Mouse (Mus musculus): ENCODE measurements at regions not wholly inside any gene's neighbourhood (a gene's known extent, or its start where the extent isn't known, plus 50 kb on each side); places are given as distances from the start of the nearest gene placed in this dataset.
A peak's percentile ranks its signal among the peaks of the same experiment; 100 is the strongest.

DNA sequence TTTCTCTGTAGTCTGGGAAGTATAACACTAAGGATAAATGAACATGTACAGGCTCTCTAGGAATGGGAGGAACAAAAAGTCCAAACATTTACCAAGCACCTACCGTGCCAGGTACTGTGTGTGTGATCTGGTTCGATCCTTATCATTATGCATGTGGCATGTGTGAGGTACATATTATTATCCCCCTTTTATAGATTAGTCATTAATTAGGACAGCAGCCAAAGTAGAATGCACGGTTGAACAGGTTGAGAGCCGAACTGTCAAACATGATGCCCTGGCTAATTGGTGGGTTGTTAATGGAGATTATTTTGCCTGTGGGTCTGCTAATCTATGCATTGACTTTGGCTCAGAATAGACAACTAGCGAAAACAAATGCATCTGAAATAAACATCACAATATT is 172.2 kb upstream of the Klhl29 start:
- no peak for DNase-seq

DNA sequence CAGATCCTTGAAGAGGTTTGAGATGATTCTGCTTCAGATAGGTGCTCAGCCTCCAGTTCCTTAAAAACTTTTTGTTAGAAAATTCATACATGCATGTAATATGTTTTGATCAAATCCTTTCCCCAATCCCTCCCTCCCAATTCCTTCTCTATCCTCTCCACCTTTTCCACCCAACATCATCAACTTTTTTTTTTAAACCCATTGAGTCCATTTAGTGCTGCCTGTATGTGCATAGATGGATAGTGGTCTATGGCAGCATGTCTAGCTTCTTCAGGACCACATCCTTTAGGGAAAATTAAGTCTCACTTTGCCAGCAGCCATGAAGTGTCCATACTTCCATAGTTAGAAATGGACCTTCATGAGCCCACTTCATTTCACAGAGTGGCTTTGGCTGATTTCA is 167.2 kb upstream of the Klhl29 start:
- DNase-seq = no peak

DNA sequence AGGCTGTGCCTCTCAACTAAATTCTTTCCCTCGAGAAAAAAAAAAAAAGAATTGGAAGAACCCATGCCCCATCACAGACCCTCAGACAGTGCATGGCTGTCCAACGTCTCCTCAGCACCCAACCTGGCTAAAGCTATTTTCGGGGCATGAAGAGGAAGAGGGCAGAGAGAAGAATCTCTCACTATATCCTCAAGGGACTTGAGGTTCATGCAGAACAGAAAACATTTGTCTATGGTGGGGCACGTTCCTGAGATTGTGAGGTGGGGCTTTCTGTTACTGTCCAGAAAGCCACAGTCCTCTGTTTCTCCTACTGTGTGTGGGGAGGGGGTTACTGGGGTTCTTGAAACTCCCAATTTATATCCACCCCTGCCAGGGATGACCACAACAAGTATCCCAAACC is 120.8 kb upstream of the Klhl29 start:
- DNase-seq = no peak

DNA sequence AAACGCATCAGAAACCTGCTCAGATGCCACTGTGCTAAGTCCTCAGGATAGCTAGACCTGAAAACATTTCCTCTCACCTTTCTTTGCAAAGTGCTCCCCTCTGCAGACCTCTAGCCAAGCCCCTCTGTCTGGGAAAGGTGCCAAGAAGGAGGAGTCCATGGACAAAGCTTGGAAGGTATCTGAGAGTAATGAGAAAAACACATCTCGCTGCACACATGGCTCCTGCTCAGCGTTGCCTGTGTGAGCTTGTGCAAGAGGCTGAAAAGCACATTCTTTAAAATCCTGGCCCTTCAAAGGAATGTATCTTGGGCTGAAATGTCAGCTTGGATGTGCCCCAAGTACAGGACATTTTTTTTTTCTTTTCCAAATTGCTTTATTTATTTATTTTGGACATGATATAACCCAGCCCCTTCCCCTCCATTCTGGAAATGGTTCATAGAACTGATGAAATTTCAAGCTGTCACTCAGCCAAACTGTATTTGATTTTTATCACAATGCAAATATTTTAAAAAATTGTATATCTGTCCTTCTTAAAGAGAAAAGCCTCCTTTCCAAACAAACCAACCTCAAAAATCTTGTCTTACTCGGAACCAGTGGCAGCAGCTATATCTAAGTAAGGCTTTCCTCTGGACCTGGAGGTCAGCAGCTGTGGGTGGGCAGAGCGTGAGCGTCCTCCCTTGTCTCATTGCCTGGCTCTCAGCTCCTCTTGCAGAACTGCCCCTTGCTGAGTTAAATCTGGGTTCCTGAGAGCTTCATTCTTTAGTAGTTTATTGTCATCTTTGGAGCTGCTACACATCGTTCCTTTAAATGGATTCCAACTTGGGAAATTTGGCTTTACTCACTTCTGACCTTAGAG is 119.4 kb upstream of the Klhl29 start:
- DNase-seq = no peak

DNA sequence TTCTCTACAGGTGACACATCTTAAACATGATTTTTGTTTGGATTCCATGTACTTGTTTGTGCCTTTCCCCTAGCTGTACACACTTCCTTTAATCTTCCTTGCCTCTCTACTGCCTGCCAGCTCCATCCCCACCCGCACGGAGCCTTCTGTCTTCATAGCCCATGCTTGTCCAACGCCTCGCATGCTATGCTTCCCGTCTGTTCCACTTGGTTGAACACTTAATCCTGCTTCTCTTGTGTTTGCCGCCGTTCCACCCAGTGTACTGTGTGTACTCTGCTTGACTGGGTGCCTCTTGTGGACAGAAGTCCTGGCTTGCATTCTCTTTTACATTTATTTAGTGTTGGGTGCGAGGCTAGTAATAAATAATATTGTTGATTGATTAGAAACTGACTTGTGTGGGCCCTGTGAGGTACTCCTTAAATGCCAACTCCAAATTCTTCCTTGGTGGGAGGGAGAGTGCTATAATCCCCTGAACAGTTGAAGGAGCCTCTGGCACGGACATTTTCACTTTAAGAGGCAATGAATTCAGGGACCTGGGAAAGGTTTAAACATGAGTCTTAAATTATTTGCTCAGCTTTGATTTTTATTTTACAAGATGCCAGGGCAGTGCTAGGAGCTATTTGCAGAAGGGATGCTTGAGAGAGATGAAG is 88.9 kb upstream of the Klhl29 start:
- peak; percentile 22 to 41 for DNase-seq

DNA sequence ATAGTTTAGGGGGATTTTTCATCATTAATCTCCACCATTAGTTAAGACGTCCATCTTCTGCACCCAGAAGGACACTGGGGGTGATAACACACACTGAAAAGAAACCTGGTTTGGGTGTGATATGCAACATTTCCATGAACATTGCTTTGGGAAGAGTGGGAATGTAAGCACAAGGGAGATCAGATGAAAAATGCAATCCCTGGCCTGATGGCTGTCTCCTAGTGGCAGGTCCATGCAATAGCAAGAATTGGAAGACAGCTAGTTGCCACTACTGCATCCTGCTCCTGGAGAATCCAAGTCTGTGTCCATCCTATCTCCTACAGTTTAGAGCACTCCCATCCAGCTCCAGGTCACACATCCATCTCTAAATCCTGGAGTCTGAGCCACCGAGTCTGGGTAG is 77.7 kb upstream of the Klhl29 start:
- DNase-seq = no peak

DNA sequence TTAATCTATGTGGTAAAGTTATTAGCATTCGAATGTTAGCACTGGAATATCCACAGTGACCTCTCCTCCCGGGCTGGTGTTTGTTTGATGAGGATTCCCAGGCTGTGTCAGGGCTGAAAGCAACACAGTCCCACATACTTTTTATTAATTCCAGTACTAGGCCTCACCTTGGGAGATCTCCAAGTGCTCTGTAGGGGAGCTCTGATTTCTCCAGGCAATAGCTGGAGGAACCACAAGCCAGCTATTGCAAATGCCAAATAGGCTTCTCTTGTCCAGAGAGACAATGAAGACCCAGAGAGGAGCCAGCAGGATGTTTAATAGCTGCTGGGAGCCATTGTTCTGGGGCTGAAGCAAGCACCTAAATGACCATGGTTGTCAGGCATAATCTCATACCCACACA is 68.2 kb upstream of the Klhl29 start:
- no peak for DNase-seq

DNA sequence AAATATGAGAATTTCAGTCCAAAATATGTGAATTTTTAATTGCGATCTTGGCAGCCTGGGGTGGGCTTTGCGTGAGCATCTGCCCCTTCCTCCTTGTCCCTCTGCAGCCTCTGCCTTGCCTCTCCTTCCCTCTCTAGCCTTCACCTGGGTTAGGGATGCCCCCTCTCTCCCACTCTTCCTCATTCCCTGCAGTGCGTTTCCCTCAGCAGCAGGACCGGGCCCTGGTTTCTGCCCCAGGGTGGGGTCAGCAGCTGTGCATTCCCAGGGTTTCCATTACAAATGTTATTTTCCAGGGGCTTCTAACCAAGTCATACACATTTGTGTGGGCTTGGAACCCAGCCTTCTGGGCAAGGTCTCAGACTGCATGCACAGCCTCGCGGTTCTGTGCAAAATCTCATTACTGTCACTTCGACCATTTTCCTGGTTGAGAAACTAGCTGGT is 67.6 kb upstream of the Klhl29 start:
- no peak for DNase-seq

DNA sequence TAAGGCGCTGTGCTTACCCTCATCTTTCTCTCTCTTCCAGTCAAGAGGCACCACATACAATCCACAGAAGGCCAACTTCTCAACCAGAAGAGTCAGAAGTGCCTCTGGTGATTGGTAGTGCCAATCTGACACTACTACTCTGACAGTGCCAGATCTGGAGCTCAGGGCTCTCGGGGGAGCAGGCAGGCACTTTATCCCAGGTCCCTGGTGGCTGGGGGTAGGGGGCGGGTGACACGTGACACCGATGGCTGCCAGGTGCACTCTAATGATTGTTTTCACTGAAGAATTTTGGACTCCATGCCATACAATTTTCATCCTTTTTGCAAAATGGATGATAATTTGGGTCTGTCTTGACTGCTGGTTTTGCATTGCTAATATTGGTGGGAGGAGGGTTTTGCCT is 67.2 kb upstream of the Klhl29 start:
- DNase-seq = no peak

DNA sequence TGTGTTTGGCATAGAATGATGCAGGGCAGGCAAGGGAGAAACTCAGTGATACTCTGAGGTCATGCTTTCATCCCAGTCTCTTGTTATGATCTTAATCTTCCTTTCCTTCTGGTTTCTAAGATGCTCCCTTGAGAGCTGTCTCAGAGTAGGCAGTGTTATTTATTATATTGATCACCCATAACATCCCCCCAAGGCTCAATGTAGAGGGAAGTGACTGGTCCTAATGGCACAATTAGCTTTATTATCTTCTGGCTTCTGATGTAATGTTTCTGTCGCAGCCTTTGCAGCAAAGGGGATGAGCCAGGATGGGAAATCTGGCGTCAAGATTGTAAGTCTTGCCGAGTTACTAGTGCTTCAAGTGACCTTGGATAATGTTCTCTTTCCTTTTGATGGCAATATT is 65.0 kb upstream of the Klhl29 start:
- no peak for DNase-seq

DNA sequence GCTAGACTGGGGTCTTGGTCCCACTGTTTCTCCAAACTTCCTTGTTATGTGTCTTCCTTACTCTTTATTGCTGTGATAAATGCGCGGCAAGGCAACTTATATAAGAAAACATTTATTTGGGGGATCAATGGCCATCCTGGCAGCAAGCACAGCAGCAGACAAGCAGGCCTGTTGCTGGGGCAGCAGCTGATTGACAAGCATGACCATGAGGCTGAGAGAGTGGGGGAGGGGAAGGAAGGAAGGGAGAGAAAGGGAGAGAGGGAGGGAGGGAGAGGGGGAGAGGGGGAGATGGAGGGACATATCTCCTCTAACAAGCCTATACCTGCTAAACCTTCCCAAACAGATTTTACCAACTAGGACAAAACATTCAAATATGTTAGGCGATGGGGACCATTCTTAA is 60.4 kb upstream of the Klhl29 start:
- no peak for DNase-seq

DNA sequence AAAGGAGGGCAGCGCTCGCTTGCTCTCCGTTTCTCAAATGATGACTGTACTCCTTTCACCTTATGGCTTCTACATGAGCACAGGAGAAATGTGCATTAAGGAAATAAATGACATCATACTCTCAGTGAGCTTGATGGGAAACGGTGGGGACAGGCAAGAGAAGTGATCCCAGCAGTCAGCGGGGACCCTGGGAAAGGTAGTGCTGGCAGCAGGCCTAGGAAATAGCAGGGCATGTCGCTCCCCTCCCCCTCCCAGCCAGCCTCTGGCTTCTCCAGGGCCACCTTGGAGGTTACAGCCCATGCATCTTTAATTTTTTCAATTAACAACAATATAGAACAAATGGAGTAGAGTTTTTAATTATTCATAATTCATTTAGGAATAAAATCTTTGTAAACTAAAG is 58.6 kb upstream of the Klhl29 start:
- no peak for DNase-seq

DNA sequence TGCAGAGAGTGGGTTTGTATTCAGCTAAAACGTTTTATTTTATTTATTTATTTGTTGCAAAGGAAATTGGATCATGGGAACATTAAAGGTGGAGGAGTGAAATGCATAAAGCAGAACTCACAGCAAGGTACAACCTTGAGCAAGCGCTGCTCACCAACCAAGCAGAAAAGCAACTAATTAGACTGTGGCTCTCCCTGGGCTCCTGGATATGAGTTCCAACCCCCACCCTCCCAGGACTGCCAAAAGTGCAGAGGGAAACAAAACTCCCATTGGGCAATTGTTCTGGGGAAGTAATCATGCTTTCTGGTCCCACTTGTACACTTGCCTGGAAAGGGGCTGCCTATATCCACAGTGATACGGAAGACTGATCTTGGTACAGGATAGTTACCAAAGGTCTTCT is 57.2 kb upstream of the Klhl29 start:
- no peak for DNase-seq

DNA sequence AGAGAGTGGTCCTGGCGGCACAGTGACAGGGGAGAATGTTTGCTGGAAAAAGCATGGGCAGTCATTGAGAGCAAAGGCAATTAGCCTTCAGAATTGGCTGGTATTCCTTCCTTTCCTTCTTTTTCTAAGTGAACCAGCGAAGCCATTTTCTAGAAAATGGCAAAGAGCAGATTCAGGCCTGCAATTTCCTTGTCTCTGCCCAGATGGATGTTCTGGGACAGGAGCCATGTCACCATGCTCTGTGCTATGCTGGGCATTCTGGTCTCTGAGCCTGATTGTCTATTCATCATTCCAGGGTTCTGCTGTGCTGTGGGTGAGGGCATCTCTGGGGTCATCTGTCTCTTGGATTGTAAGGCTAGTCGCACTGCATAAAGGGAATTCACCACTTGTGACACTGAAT is 53.3 kb upstream of the Klhl29 start:
- no peak for DNase-seq

All from kidney, postnatal 25 days (tissue).